Comparison of ENCODE assay signal across 17 mouse cellular contexts in the genomic region with DNA sequence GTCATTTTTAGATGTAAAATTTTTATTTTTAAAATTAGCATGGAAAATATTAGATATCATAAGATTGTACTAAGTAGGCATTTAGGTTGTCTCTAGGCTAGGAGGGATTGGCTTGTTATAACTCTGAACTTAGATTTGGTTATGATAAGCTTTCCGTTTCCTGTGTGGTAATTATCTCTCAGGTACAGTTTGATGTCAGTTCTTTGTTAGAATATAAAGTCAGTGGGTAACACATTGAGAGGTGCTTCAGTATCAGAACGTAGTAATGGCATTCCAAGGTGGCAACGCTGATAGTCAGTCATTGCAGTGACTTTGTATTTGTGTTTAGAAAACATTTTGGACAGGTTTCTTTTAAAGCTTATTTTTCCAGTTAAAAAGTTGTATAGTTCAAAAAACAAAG.
"Had no signal": no experiment of that assay in that cellular context is flagged by ENCODE, and none has a peak within 500 bp of the region (broad histone marks: within the 10 kb centered on the region; RNA-seq: fewer than 3 reads in every experiment).

No protein-coding gene starts in this region.

- ATAC-seq: liver, embryonic 12.5 days; midbrain, embryonic 15.5 days had no signal

- H3K4me3 ChIP-seq: limb, embryonic 12.5 days; limb, embryonic 15.5 days; liver, embryonic 12.5 days; liver, embryonic 15.5 days; lung, embryonic 15.5 days; midbrain, embryonic 12.5 days; midbrain, embryonic 15.5 days; stomach, embryonic 15.5 days had no signal

- H3K27me3 ChIP-seq: limb, embryonic 12.5 days; limb, embryonic 15.5 days; liver, embryonic 12.5 days; liver, embryonic 15.5 days; lung, embryonic 15.5 days; midbrain, embryonic 12.5 days; midbrain, embryonic 15.5 days; stomach, embryonic 15.5 days had no signal

- DNase-seq: kidney, adult 18-20 months; kidney, adult 9 months; kidney, postnatal 14 days; kidney, postnatal 4 days; left cerebral cortex, postnatal 4 days; lung, adult 18-20 months; lung, postnatal 10 days; lung, postnatal 36 days; thymus, postnatal 4 days had no signal

- H3K9me3 ChIP-seq: limb, embryonic 12.5 days; limb, embryonic 15.5 days; liver, embryonic 12.5 days; liver, embryonic 15.5 days; lung, embryonic 15.5 days; midbrain, embryonic 12.5 days; midbrain, embryonic 15.5 days; stomach, embryonic 15.5 days had no signal

- H3K9ac ChIP-seq: limb, embryonic 12.5 days; limb, embryonic 15.5 days; liver, embryonic 12.5 days; liver, embryonic 15.5 days; lung, embryonic 15.5 days; midbrain, embryonic 12.5 days; midbrain, embryonic 15.5 days; stomach, embryonic 15.5 days had no signal

- H3K36me3 ChIP-seq: limb, embryonic 12.5 days; limb, embryonic 15.5 days; liver, embryonic 12.5 days; liver, embryonic 15.5 days; lung, embryonic 15.5 days; midbrain, embryonic 12.5 days; midbrain, embryonic 15.5 days; stomach, embryonic 15.5 days had no signal

- H3K27ac ChIP-seq: limb, embryonic 12.5 days; limb, embryonic 15.5 days; liver, embryonic 12.5 days; liver, embryonic 15.5 days; lung, embryonic 15.5 days; midbrain, embryonic 12.5 days; midbrain, embryonic 15.5 days; stomach, embryonic 15.5 days had no signal

- H3K4me1 ChIP-seq: limb, embryonic 12.5 days; limb, embryonic 15.5 days; liver, embryonic 12.5 days; liver, embryonic 15.5 days; lung, embryonic 15.5 days; midbrain, embryonic 12.5 days; midbrain, embryonic 15.5 days; stomach, embryonic 15.5 days had no signal
